Comparison of ENCODE assay signal across 26 mouse cellular contexts in genomic region chr17:28069446-28069845, GRCm38 (mm10). TPM values are rescaled to one million over a fixed set of nuclear protein-coding genes. Genes with fewer than 3 reads are reported as not detected.
DNase-seq lines count a peak whose midpoint lies in the region; ATAC-seq and TF ChIP-seq lines count a peak whose summit lies in the region.
"Had no signal": no experiment of that assay in that cellular context is flagged by ENCODE, and none has a peak within 500 bp of the region (broad histone marks: within the 10 kb centered on the region; RNA-seq: fewer than 3 reads in every experiment).

No protein-coding gene starts in this region.

- no peak for TF ChIP-seq CTCF in kidney, postnatal 0 days (IDR thresholded peaks at IDR 0.05; ENCODE audit: low read depth)
- no peak for TF ChIP-seq CTCF in ES-Bruce4 (IDR thresholded peaks at IDR 0.05; ENCODE audit: low read depth, low read length)

- peaks cover 3% of the 10 kb centered on the region; the same call in 1 of the 2 replicates for H3K4me1 ChIP-seq in kidney, postnatal 0 days (replicated peaks; ENCODE audit: insufficient read depth, low read length)
- H3K4me1 ChIP-seq in ES-Bruce4 (ENCODE audit: control insufficient read depth, insufficient read depth, low read length): peaks cover 2% of the 10 kb centered on the region
- peaks cover 12% of the 10 kb centered on the region for H3K4me1 ChIP-seq in limb, embryonic 10.5 days
- no peaks in the 10 kb centered on the region for H3K4me1 ChIP-seq in forebrain, embryonic 14.5 days (ENCODE audit: control insufficient read depth, insufficient read depth, low read length)
- H3K4me1 ChIP-seq: forebrain, embryonic 13.5 days; hindbrain, embryonic 15.5 days; intestine, embryonic 15.5 days; liver, embryonic 13.5 days; stomach, embryonic 15.5 days had no signal

- H3K36me3 ChIP-seq in kidney, postnatal 0 days (ENCODE audit: insufficient read depth, low read length): no peaks in the 10 kb centered on the region
- H3K36me3 ChIP-seq in ES-Bruce4 (ENCODE audit: control insufficient read depth, insufficient read depth, low read length, poor library complexity, severe bottlenecking): no peaks in the 10 kb centered on the region
- no peaks in the 10 kb centered on the region for H3K36me3 ChIP-seq in limb, embryonic 10.5 days
- H3K36me3 ChIP-seq in forebrain, embryonic 14.5 days (ENCODE audit: control insufficient read depth, insufficient read depth, low read length): no peaks in the 10 kb centered on the region
- H3K36me3 ChIP-seq: hindbrain, embryonic 15.5 days; intestine, embryonic 15.5 days; limb, embryonic 13.5 days; liver, embryonic 13.5 days; stomach, embryonic 15.5 days had no signal

- no peak overlapping the region for H3K27ac ChIP-seq in kidney, postnatal 0 days
- H3K27ac ChIP-seq in ES-Bruce4 (ENCODE audit: insufficient read depth, low read length): no peak overlapping the region
- peak overlapping the region; percentile 10; the same call in 1 of the 2 replicates for H3K27ac ChIP-seq in limb, embryonic 10.5 days
- H3K27ac ChIP-seq in forebrain, embryonic 14.5 days (ENCODE audit: low read depth, low read length): no peak overlapping the region
- H3K27ac ChIP-seq: forebrain, embryonic 13.5 days; heart, adult 2 months; hindbrain, embryonic 15.5 days; intestine, embryonic 15.5 days; left cerebral cortex, adult 2 months; limb, embryonic 13.5 days; liver, embryonic 13.5 days; stomach, embryonic 15.5 days had no signal

- TF ChIP-seq POLR2A in ES-Bruce4 (IDR thresholded peaks at IDR 0.05; ENCODE audit: insufficient read depth, low read length): no peak

- DNase-seq in adrenal gland, postnatal 14 days: peak; percentile 31
- DNase-seq in adrenal gland, adult 18-20 months (ENCODE audit: low spot score in 2 of 2): no peak
- no peak for DNase-seq in kidney, postnatal 0 days (ENCODE audit: low spot score)
- no peak for DNase-seq in kidney, adult 18-20 months
- no peak for DNase-seq in limb, embryonic 10.5 days (ENCODE audit: low spot score)
- no peak for DNase-seq in left cerebral cortex, adult 8-10 months (ENCODE audit: low spot score in 2 of 2)
- no peak for DNase-seq in forebrain, embryonic 14.5 days (ENCODE audit: low spot score)
- DNase-seq: cerebellum, adult 18-20 months; cerebellum, postnatal 25 days; gastrocnemius, postnatal 10 days; heart, adult 2 months; kidney, postnatal 14 days; layer of hippocampus, adult 9-11 months; liver, embryonic 13.5 days; lung, postnatal 10 days; right cerebral cortex, postnatal 25 days had no signal

- H3K27me3 ChIP-seq in kidney, postnatal 0 days (ENCODE audit: insufficient read depth, low read length): no peaks in the 10 kb centered on the region
- H3K27me3 ChIP-seq in ES-Bruce4 (ENCODE audit: control insufficient read depth, insufficient read depth, low read length, poor library complexity, severe bottlenecking): no peaks in the 10 kb centered on the region
- H3K27me3 ChIP-seq in limb, embryonic 10.5 days (ENCODE audit: low read depth, poor library complexity, severe bottlenecking): 0 out of 2 replicates have a peak, but pooled peaks cover 6% of the 10 kb centered on the region
- no peaks in the 10 kb centered on the region for H3K27me3 ChIP-seq in forebrain, embryonic 14.5 days (replicated peaks; ENCODE audit: control insufficient read depth, insufficient read depth, low read length)
- H3K27me3 ChIP-seq: forebrain, embryonic 13.5 days; hindbrain, embryonic 15.5 days; intestine, embryonic 15.5 days; limb, embryonic 13.5 days had no signal

- TF ChIP-seq EP300 in ES-Bruce4 (IDR thresholded peaks at IDR 0.05; ENCODE audit: insufficient read depth, low read depth, low read length): no peak

- WGBS in kidney, postnatal 0 days: 12% methylated on average over 12 of the region's 12 CpGs
- 29% methylated on average over 12 of the region's 12 CpGs for WGBS in limb, embryonic 10.5 days
- 33% methylated on average over 12 of the region's 12 CpGs for WGBS in forebrain, embryonic 14.5 days

- H3K4me2 ChIP-seq in kidney, postnatal 0 days (ENCODE audit: low read length): no peak overlapping the region
- H3K4me2 ChIP-seq in forebrain, embryonic 14.5 days (ENCODE audit: low read length): no peak overlapping the region
- H3K4me2 ChIP-seq: forebrain, embryonic 13.5 days; hindbrain, embryonic 15.5 days; intestine, embryonic 15.5 days; limb, embryonic 13.5 days; liver, embryonic 13.5 days; stomach, embryonic 15.5 days had no signal

- H3K9me3 ChIP-seq in kidney, postnatal 0 days (replicated peaks; ENCODE audit: low read length): no peaks in the 10 kb centered on the region
- H3K9me3 ChIP-seq in ES-Bruce4 (replicated peaks; ENCODE audit: control insufficient read depth, insufficient read depth, low read length, poor library complexity, severe bottlenecking): 0 out of 2 replicates have a peak, but pooled peaks cover 2% of the 10 kb centered on the region
- no peaks in the 10 kb centered on the region for H3K9me3 ChIP-seq in limb, embryonic 10.5 days (replicated peaks)
- H3K9me3 ChIP-seq in forebrain, embryonic 14.5 days (replicated peaks; ENCODE audit: control insufficient read depth, low read length): no peaks in the 10 kb centered on the region
- H3K9me3 ChIP-seq: forebrain, embryonic 13.5 days; hindbrain, embryonic 15.5 days; intestine, embryonic 15.5 days; limb, embryonic 13.5 days; liver, embryonic 13.5 days; stomach, embryonic 15.5 days had no signal

- H3K9ac ChIP-seq in kidney, postnatal 0 days (ENCODE audit: low read depth, low read length): no peak overlapping the region
- no peak overlapping the region for H3K9ac ChIP-seq in ES-Bruce4 (ENCODE audit: low read depth, poor library complexity, severe bottlenecking)
- H3K9ac ChIP-seq in forebrain, embryonic 14.5 days (ENCODE audit: low read length): no peak overlapping the region
- H3K9ac ChIP-seq: forebrain, embryonic 13.5 days; hindbrain, embryonic 15.5 days; intestine, embryonic 15.5 days; limb, embryonic 13.5 days; liver, embryonic 13.5 days; stomach, embryonic 15.5 days had no signal

- H3K4me3 ChIP-seq in kidney, postnatal 0 days (replicated peaks; ENCODE audit: low read depth, low read length): no peak overlapping the region
- H3K4me3 ChIP-seq in ES-Bruce4 (ENCODE audit: low read depth, low read length): peak overlapping the region; percentile 11
- no peak overlapping the region for H3K4me3 ChIP-seq in limb, embryonic 10.5 days
- no peak overlapping the region for H3K4me3 ChIP-seq in forebrain, embryonic 14.5 days (ENCODE audit: low read depth, low read length)
- H3K4me3 ChIP-seq: erythroblast, embryonic 14.5 days; forebrain, embryonic 13.5 days; heart, adult 2 months; hindbrain, embryonic 15.5 days; intestine, embryonic 15.5 days; left cerebral cortex, adult 2 months; limb, embryonic 13.5 days; liver, embryonic 13.5 days; stomach, embryonic 15.5 days had no signal

- peak; percentile 57; the same call in 1 of the 2 replicates for ATAC-seq in kidney, postnatal 0 days (replicated peaks; ENCODE audit: low FRiP score, low read depth)
- ATAC-seq in forebrain, embryonic 14.5 days: no peak
- ATAC-seq: CD4-positive, CD25-positive, alpha-beta regulatory T cell, adult 4 months; forebrain, embryonic 13.5 days; intestine, embryonic 15.5 days had no signal

RNA-seq across cellular contexts. Expression of gene Tcp11, which starts 11.0 kb away (rescaled TPM):
- not detected in 2 replicates for total RNA-seq in adrenal gland, postnatal 14 days (2021)
- not detected for total RNA-seq in adrenal gland, adult 18-20 months (2021)
- 5.8 TPM in 2 replicates for polyA plus RNA-seq in kidney, postnatal 0 days (2015; fragmentation: Nextera tagmentation; extraction: Ambion mirVana)
- polyA plus RNA-seq in ES-Bruce4 (2011; ENCODE audit: insufficient read depth, insufficient read length, low read depth, missing spikeins): 11.6 and 18.9 TPM in 2 replicates
- polyA plus RNA-seq in limb, embryonic 10.5 days (2016; fragmentation: Nextera tagmentation; extraction: Ambion mirVana): 0.97 and 1.1 TPM in 2 replicates
- 1 to 10 TPM in 1 of 4 experiments, under 1 TPM in 3; 0.41 to 1.0 (median 0.56) TPM for total RNA-seq in left cerebral cortex, adult 8-10 months (2022)
- polyA plus RNA-seq in forebrain, embryonic 14.5 days (2014; fragmentation: Nextera tagmentation; extraction: Ambion mirVana): 1.6 TPM in 2 replicates
- total RNA-seq: gastrocnemius, postnatal 10 days; heart, adult 2 months; heart, postnatal 25 days had no signal
- polyA plus RNA-seq: erythroblast, embryonic 14.5 days had no signal
